Mouse (Mus musculus) splenic B cell, adult 2 months (primary cell): Measurements from ENCODE around the gene Ctnnbip1.
"Not testable (repeated sequence)": the region's sequence is repeated elsewhere in the genome, so short reads cannot be mapped to it uniquely, and the experiment has no call there.

Source experiments
- DNase-seq: peaks from one replicate; pipeline ENCODE4 v3.0.0-alpha.2; 2011; ENCODE audit warnings: low read depth, low spot score
- H3K27me3 ChIP-seq: 2 replicates; pipeline ENCODE4 v1.6.1; 2012; ENCODE audit warnings: mild to moderate bottlenecking, low read length, moderate library complexity, mixed read lengths; ENCODE audit not compliant: control insufficient read depth, poor library complexity, insufficient read depth, severe bottlenecking
- H3K36me3 ChIP-seq: 2 replicates; pipeline ENCODE4 v1.6.1; 2012; ENCODE audit warnings: mild to moderate bottlenecking, low read length, moderate library complexity, mixed read lengths; ENCODE audit not compliant: control insufficient read depth, poor library complexity, insufficient read depth, severe bottlenecking

Ctnnbip1 gene

DNA sequence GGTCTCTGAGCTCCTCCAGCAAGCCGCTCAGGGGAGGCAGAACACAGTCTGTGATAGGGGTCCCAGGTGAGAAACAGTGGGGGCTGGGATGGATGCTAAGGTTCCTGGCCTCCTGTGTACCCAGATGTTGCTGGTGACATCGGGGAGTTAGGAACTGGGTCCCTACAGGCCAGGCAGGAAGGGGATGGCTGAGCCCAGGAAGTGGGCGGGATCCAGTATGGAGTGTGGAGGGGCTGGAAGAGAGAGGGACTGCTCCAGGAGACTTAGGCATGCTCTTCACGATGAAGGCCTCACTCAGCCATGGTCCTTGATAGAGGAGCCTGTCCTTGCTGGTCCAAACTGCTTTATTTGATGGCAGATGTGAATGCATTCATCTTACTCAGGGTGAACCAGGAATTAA lies 82.1 kb downstream of the Ctnnbip1 start:
- Histone ChIP-seq H3K36me3 (no peaks in the 10 kb centered on the region; the same call in 1 of the 2 replicates), H3K27me3 (no peaks in the 10 kb centered on the region)
- no peak for DNase-seq

DNA sequence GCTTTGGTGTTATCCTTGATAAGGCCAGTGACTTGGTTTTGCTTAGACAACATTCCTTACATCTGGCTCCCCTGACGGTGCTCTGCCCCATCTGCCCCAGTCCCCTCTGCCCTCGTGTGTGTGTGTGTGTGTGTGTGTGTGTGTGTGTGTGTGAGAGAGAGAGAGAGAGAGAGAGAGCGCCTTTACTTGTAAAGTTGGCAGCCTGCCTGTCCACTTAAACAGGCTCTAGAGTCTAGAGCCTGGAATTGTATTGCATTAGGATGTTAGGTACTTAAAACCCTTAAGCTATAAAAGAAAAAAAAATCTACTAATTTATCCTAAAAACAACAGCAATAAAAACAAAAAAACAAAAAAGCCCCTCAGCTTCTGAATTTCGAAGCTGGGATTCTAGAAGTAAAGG lies 83.4 kb downstream of the Ctnnbip1 start:
- DNase-seq = no peak
- Histone ChIP-seq H3K27me3 (no peaks in the 10 kb centered on the region), H3K36me3 (no peaks in the 10 kb centered on the region; the same call in 1 of the 2 replicates)

DNA sequence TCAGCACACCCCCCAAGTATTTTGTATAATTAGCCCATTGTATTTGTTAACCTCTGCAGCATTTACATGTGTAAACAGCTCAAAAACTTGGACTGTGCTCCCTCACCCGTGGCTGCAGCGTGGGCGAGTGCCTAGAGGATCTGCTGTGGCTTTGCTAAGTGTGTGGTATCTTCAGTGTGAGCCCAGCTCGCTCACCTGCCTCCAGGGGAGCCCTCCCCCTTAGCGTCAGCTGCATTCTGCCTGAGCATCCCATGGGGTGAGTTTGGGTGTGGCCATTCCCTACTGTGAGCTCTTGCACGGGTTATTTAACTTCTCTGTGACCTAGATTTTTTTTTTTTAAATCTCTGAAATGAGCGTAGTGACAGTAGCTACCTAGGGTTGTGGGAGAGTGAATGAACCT lies 84.2 kb downstream of the Ctnnbip1 start:
- no peaks in the 10 kb centered on the region for H3K27me3 ChIP-seq
- no peak for DNase-seq

DNA sequence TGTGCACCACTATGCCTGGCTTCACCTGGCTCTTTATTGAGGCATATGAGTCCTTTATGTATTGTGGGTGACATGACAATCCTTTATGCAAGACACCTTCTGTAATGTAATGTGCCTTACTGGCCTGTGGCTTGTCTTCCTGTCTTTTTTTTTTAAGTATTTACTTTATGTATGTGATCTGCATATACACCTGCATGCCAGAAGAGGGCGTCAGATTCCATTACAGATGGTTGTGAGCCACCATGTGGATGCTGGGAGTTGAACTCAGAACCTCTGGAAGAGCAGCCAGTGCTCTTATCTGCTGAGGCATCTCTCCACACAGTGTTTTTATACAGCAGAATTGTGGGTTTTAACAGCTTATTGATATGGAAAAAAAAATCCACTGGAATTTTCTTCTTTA lies 85.8 kb downstream of the Ctnnbip1 start:
- DNase-seq = no peak
- no peaks in the 10 kb centered on the region for H3K27me3 ChIP-seq
- no peaks in the 10 kb centered on the region; the same call in 1 of the 2 replicates for H3K36me3 ChIP-seq

More for the DNA sequence above, 84.2 kb downstream of the Ctnnbip1 start:
- no peaks in the 10 kb centered on the region; the same call in 1 of the 2 replicates for H3K36me3 ChIP-seq

DNA sequence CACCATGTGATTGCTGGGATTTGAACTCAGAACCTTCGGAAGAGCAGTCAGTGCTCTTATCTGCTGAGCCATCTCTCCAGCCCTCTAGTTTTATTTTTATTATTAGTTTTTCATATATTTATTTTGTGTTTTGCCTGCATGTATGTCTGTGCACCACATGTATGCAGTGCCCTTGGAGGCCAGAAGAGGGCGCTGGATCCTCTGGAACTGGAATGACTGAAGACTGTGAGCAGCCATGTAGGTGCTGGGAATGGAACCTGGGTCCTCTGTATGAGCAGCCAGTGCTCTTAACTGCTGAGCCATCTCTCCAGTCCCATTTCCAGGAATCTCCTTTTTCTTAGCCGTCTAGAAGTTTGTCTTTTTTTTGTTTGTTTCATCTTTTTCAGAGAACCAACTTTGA lies 86.5 kb downstream of the Ctnnbip1 start:
- DNase-seq = no peak
- no peaks in the 10 kb centered on the region; the same call in 1 of the 2 replicates for H3K36me3 ChIP-seq
- no peaks in the 10 kb centered on the region for H3K27me3 ChIP-seq

DNA sequence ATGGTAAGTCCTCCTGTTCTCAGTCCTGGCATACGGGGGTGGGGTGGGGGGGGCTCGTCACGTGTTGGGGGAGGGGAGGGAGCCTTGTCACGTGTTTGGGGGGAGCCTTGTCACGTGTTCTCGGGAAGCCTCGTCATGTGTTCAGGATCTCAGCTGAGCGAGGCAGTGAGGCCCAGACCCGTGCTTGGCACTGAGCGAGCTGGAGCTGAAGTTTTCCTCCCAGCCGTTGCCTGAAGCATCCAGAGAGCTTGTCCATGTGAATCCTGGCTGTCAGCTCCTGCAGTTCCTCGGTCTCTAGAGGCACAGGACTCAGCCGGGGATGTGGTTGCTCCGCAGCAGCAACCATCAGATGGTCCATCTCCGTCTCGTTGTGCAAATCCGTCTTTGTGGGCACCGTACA lies 88.0 kb downstream of the Ctnnbip1 start:
- no peaks in the 10 kb centered on the region; the same call in 1 of the 2 replicates for H3K36me3 ChIP-seq
- no peaks in the 10 kb centered on the region for H3K27me3 ChIP-seq
- DNase-seq = no peak

DNA sequence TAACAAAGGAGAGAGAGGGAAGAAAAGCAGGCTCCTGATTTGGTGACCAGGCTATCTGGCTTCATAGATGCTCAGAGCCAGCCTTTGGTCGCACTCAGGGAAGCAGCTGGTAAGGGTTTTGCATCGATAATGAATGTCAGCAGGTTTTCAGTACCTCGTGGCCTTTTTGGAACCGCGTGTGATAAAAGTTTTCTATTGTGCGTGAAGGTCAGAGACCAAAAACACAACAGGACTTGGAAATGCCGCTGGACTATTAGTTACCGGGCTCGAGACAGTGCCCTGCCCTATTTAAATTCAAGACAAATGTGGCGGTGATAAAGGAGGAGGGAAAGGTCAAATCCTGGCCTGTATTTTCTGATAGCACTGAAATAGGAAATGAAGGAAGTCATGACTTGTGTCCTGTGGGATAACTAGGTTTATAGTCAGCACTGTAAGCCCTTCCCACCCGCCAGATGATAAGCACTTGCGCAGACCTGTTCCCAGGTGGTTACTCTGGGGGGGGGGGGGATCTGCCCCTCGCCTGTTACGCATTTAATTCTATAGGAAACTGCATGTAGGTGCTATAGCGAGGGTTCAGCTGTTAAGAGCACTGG lies 88.8 kb downstream of the Ctnnbip1 start:
- no peaks in the 10 kb centered on the region; the same call in 1 of the 2 replicates for H3K36me3 ChIP-seq
- DNase-seq = no peak
- H3K27me3 ChIP-seq = no peaks in the 10 kb centered on the region

DNA sequence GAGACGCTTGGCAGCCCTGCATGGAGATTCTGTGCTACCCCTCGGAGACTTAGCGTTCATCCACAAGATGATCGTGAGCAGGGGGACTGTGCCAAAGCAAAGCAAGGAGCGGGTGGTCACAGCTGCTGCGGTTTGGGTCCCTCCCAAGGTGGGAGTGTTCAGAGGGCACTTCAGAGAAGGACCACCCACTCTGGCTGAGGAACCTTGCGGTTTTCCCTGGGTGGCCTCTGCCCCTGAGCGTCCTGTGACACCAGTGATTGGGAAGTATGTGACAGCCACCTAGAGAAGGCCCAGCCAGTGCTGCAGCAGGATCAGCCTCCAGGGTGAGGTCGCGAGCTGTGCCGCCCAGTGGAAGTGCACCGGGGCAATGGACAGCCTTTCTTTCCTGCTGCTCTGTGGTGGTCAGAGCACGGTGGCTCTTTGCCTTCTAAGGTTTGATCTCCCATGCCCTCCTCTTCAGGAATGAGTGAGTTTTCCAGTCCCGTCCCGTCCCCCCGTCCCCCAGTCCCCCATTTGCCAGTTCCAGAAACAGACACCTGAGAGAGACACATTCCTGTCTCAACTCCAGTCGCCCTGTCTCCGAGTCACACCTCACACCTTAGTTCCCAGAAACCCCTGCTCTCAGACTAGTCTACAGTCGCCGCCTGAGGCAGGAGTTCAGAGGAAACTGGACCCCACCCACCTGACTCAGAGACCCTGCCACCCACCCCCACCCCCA lies 89.7 kb downstream of the Ctnnbip1 start:
- no peaks in the 10 kb centered on the region for H3K36me3 ChIP-seq
- DNase-seq = no peak
- no peaks in the 10 kb centered on the region for H3K27me3 ChIP-seq

DNA sequence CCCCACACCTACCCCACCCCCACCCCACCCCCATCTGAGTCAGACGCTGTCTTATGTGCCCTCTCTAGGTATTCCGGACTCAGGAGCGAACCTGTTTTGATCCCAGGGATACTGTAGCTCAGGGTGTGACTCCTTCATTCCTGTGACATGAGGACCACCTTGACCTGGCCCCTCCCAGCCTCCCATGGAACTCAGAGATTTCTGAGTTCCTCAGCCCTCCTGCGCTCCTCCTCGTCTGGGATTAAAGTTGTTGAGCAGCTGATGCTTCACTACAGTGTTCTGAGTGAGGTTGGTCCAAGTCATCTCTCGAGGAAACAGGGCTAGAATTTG lies 90.2 kb downstream of the Ctnnbip1 start:
- no peak for DNase-seq
- H3K27me3 ChIP-seq = no peaks in the 10 kb centered on the region

DNA sequence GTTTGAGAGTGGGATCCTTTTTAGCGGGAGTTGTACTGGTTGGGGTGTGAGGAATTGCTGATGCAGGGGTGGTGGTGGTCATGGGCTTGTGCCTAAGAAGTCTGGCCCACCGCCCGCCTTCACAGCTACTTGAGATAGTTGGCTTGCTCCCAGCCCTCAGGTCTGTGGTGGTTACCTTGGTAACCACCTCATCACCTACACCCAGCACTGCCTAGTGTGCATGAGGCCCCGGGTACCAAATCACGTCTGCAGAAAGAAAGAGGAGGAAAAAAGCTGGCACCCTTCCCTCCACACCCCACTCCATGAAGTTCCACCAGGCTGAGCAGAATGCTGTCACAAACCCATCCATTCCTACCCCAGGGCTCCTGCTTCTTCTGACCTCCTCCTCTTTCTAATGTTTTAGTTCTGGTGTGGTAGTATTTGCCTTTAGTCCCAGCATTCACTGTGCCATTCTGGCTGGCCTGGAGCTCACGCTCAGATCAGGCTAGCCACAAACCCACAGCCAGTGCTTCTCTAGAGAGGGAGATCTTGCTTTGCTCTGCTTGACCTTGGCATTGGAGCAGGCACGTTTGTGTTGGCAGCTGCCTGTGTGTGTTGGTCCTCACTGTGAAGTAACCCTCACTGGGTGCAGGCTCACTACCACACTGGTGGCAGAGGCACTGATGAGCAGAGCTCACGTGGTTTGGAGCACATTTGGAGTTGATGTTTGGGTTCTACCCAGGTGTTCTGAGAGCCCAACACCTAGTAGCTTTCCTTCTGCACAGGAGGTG lies 91.4 kb downstream of the Ctnnbip1 start:
- Histone ChIP-seq H3K27me3 (no peaks in the 10 kb centered on the region), H3K36me3 (no peaks in the 10 kb centered on the region)
- no peak for DNase-seq

More for the DNA sequence above, 90.2 kb downstream of the Ctnnbip1 start:
- no peaks in the 10 kb centered on the region for H3K36me3 ChIP-seq

DNA sequence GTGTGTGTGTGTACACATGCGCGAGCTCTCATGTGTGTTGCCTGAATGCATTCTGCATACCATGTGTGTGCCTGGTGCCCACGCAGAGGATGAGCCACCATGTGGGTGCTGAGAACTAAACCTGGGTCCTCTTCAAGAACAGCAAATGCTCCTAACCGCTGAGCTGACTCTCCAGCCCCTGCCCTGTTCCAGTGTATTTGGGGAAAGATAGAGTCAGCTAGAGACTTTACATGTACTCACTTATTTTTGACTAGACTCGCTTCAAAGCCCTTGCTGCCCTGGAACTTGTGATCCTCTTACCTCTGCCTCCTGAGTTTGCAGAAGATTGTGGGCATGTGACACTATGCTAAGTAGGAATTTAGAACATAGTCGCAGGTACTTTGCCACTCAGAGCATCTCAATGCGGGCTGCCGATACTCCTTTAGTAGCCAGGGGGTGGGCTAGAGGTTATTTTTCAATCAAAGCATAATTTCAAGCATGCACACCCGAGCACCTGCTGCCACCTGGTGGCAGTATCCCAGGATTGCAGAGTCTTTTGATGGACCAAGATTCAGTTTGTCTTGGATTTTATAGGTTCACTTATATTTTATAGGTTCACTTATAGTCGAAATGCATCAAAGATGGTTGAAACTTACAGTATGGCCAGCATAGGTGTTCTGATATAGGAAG lies 93.5 kb downstream of the Ctnnbip1 start:
- peak; percentile 64 for DNase-seq
- Histone ChIP-seq H3K27me3 (no peaks in the 10 kb centered on the region), H3K36me3 (no peaks in the 10 kb centered on the region)

DNA sequence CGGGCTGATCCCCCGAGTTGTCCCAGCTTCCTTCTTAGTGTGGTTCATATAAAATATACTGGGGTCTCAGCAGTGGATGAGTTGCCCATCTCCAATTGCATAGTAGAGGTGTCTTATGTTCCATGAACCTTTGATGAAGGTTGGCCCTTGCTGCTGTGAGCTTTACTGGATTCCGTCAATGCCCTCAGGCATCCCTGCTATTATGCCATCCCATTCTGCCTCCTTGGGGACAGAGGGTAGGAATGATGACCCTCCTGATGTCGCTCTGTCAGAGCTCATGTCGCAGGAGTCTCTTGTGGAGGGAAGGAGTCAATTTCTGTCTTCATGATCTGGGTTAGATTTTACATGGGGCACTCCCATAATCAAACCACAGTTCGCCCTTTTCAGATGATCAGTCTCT lies 95.5 kb downstream of the Ctnnbip1 start:
- not testable (repeated sequence) for H3K27me3 ChIP-seq, DNase-seq, H3K36me3 ChIP-seq

DNA sequence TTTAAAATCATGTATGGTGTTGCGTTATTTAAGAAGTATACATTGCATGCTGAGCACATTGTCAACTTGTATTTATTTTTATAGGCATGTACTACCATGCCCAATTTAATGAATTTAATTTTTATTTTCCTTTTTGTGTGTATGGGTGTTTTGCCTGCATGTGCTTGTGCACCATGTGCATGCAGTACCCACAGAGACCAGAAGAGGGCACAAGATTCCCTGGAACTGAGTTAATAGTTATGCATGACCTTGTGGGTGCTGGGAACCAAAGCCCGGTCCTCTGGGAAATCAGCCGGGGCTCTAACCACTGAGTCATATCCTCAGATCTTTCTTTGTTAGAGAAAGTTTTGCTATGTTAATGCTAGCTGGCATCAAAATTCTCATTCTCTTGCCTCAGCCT lies 96.8 kb downstream of the Ctnnbip1 start:
- no peaks in the 10 kb centered on the region for H3K36me3 ChIP-seq
- no peaks in the 10 kb centered on the region for H3K27me3 ChIP-seq
- no peak for DNase-seq
